In the genomic region with DNA sequence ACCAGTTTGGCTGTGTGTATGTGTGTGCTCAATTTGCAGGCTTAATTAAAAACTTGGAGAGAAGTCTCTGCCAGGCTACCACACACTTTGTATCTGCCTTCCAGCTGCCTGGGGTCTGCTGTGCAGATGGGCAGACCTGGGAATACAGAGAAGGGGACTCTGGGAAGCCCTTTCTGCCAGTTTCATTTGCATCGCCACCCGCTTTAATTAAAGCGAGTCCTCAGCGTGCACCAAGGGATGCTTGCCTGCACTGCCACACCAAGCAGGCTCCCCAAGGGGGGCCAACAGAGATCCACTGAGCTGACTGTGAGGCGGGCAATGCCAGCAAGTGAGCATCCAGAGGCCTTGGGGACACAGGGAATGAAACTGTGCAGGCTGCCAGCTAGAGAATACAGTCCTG, we compare ENCODE assay signal across 13 mouse cellular contexts. TPM values are rescaled to one million over a fixed set of nuclear protein-coding genes. Genes with fewer than 3 reads are reported as not detected.
A peak's percentile ranks its signal among the peaks of the same experiment; 100 is the strongest.
DNase-seq lines count a peak whose midpoint lies in the region; ATAC-seq and TF ChIP-seq lines count a peak whose summit lies in the region.
"Had no signal": no experiment of that assay in that cellular context is flagged by ENCODE, and none has a peak within 500 bp of the region (broad histone marks: within the 10 kb centered on the region; RNA-seq: fewer than 3 reads in every experiment).

No protein-coding gene starts in this region.

- H3K36me3 ChIP-seq in E14TG2a.4 (ENCODE audit: insufficient read depth, low read length), result no peaks in the 10 kb centered on the region
- no peaks in the 10 kb centered on the region for H3K36me3 ChIP-seq in hindbrain, postnatal 0 days (ENCODE audit: insufficient read depth, low read length)
- H3K36me3 ChIP-seq: lung, embryonic 15.5 days had no signal

- DNase-seq in layer of hippocampus, postnatal 10 days (ENCODE audit: low spot score in 2 of 2), result peak; percentile 40 to 54
- DNase-seq in layer of hippocampus, adult 9-10 months (ENCODE audit: low spot score), result no peak
- peak; percentile 91 for DNase-seq in brain, embryonic 14.5 days (ENCODE audit: low read depth)
- peak; percentile 52 for DNase-seq in hindbrain, postnatal 0 days (ENCODE audit: low spot score)
- DNase-seq in thymus, postnatal 10 days (ENCODE audit: low spot score in 2 of 2), result no peak
- no peak for DNase-seq in urinary bladder, postnatal 25 days (ENCODE audit: low spot score)
- DNase-seq: cerebellum, adult 11-12 months; kidney, adult 2 months; kidney, postnatal 36 days; liver had no signal

- 0 out of 2 replicates have a peak overlapping the region, but pooled peaks have one; percentile 27 for H3K4me3 ChIP-seq in E14TG2a.4 (replicated peaks; ENCODE audit: low read length)
- no peak overlapping the region for H3K4me3 ChIP-seq in hindbrain, postnatal 0 days (ENCODE audit: low read length)
- H3K4me3 ChIP-seq: lung, embryonic 15.5 days; megakaryocyte, embryonic 14.5 days had no signal

- 19% methylated on average over 5 of the region's 5 CpGs for WGBS in hindbrain, postnatal 0 days

- peaks cover 4% of the 10 kb centered on the region; the same call in 1 of the 2 replicates for H3K27me3 ChIP-seq in E14TG2a.4 (ENCODE audit: insufficient read depth, low read length)
- H3K27me3 ChIP-seq in hindbrain, postnatal 0 days (ENCODE audit: insufficient read depth, low read length), result no peaks in the 10 kb centered on the region
- H3K27me3 ChIP-seq: lung, embryonic 15.5 days had no signal

- ATAC-seq in hindbrain, postnatal 0 days, result peak; percentile 47; the same call in 1 of the 2 replicates

- H3K4me1 ChIP-seq in E14TG2a.4 (replicated peaks; ENCODE audit: low read depth, low read length), result no peaks in the 10 kb centered on the region; the same call in 1 of the 2 replicates
- no peaks in the 10 kb centered on the region for H3K4me1 ChIP-seq in hindbrain, postnatal 0 days (ENCODE audit: insufficient read depth, low read length)
- H3K4me1 ChIP-seq: lung, embryonic 15.5 days; megakaryocyte, embryonic 14.5 days had no signal

- no peaks in the 10 kb centered on the region for H3K9me3 ChIP-seq in E14TG2a.4 (ENCODE audit: low read length)
- H3K9me3 ChIP-seq in hindbrain, postnatal 0 days (ENCODE audit: low read length), result no peaks in the 10 kb centered on the region
- H3K9me3 ChIP-seq: lung, embryonic 15.5 days; megakaryocyte, embryonic 14.5 days had no signal

- no peak overlapping the region for H3K27ac ChIP-seq in hindbrain, postnatal 0 days
- H3K27ac ChIP-seq: lung, embryonic 15.5 days had no signal

- no peak overlapping the region for H3K4me2 ChIP-seq in hindbrain, postnatal 0 days (ENCODE audit: low read depth, low read length)
- H3K4me2 ChIP-seq: lung, embryonic 15.5 days had no signal

- no peak overlapping the region for H3K9ac ChIP-seq in hindbrain, postnatal 0 days (replicated peaks; ENCODE audit: low read length)
- H3K9ac ChIP-seq: lung, embryonic 15.5 days had no signal

- no peak for TF ChIP-seq POLR2A in brain, embryonic 14.5 days (IDR thresholded peaks at IDR 0.05; ENCODE audit: borderline replicate concordance, extremely low read depth, insufficient read depth, insufficient read length, poor library complexity, severe bottlenecking)

- no peak for TF ChIP-seq CTCF in E14TG2a.4 (conservative IDR thresholded peaks at IDR 0.05; ENCODE audit: low read length)
- TF ChIP-seq CTCF in brain, embryonic 14.5 days (IDR thresholded peaks at IDR 0.05; ENCODE audit: borderline replicate concordance, extremely low read depth, insufficient read depth, insufficient read length), result no peak
- no peak for TF ChIP-seq CTCF in hindbrain, postnatal 0 days (IDR thresholded peaks at IDR 0.05; ENCODE audit: low read depth)

RNA-seq across cellular contexts. Expression of gene Smco4, which starts 42.3 kb away (rescaled TPM):
- total RNA-seq in layer of hippocampus, postnatal 10 days (2021), result 1 to 10 TPM; 5.5 to 8.7 TPM
- polyA plus RNA-seq in brain, embryonic 14.5 days (2012; rRNA removed), result 6.4 and 8.1 TPM in 2 replicates
- total RNA-seq in hindbrain, postnatal 0 days (2014; rRNA removed), result 3.6 and 6.1 TPM in 2 replicates
- 0.60 and 1.3 TPM in 2 replicates for polyA plus RNA-seq in hindbrain, postnatal 0 days (2015; fragmentation: Nextera tagmentation; extraction: Ambion mirVana)

Comparison
In these comparisons a context has a peak if more than half of its experiments do, and no peak if none do; other contexts are left out.
1. DNase-seq: peak in layer of hippocampus, postnatal 10 days (2 of 2), brain, embryonic 14.5 days (single experiment) and hindbrain, postnatal 0 days (single experiment); none in layer of hippocampus, adult 9-10 months (single experiment), thymus, postnatal 10 days (0 of 2) and urinary bladder, postnatal 25 days (single experiment).